Comparison of ENCODE assay signal across 8 mouse cellular contexts in genomic region chr11:102102485-102103258, GRCm38 (mm10). TPM values are rescaled to one million over a fixed set of nuclear protein-coding genes. Genes with fewer than 3 reads are reported as not detected.
DNase-seq lines count a peak whose midpoint lies in the region; ATAC-seq lines count a peak whose summit lies in the region.

No protein-coding gene starts in this region.

- no peaks in the 10 kb centered on the region for H3K9me3 ChIP-seq in embryonic facial prominence, embryonic 14.5 days (ENCODE audit: control insufficient read depth, low read length)
- H3K9me3 ChIP-seq in limb, embryonic 11.5 days (ENCODE audit: control insufficient read depth, low read length): no peaks in the 10 kb centered on the region
- H3K9me3 ChIP-seq in neural tube, embryonic 12.5 days: no peaks in the 10 kb centered on the region

- H3K36me3 ChIP-seq in embryonic facial prominence, embryonic 14.5 days (ENCODE audit: control insufficient read depth, insufficient read depth, low read length): no peaks in the 10 kb centered on the region
- no peaks in the 10 kb centered on the region for H3K36me3 ChIP-seq in limb, embryonic 11.5 days (ENCODE audit: control insufficient read depth, insufficient read depth, low read length)
- no peaks in the 10 kb centered on the region for H3K36me3 ChIP-seq in neural tube, embryonic 12.5 days

- WGBS in embryonic facial prominence, embryonic 14.5 days: 21% methylated on average over 16 of the region's 17 CpGs
- WGBS in limb, embryonic 11.5 days: 20% methylated on average over 17 of the region's 17 CpGs
- 19% methylated on average over 17 of the region's 17 CpGs for WGBS in neural tube, embryonic 12.5 days

- DNase-seq in ovary, postnatal 10 days (ENCODE audit: low spot score): peak; percentile 36
- DNase-seq in ovary, adult 18-20 months (ENCODE audit: low spot score): no peak
- DNase-seq in adrenal gland, adult 2 months: peak; percentile 55
- peak; percentile 81 for DNase-seq in embryonic facial prominence, embryonic 14.5 days (ENCODE audit: low spot score)
- peak; percentile 57 to 80 for DNase-seq in heart, postnatal 10 days
- DNase-seq in limb, embryonic 11.5 days (ENCODE audit: low spot score): peak; percentile 87

- H3K27me3 ChIP-seq in embryonic facial prominence, embryonic 14.5 days (replicated peaks; ENCODE audit: control insufficient read depth, insufficient read depth, low read length): peaks cover 43% of the 10 kb centered on the region
- H3K27me3 ChIP-seq in limb, embryonic 11.5 days (ENCODE audit: control insufficient read depth, insufficient read depth, low read length): peaks cover 34% of the 10 kb centered on the region
- H3K27me3 ChIP-seq in neural tube, embryonic 12.5 days (replicated peaks): peaks cover 65% of the 10 kb centered on the region

- no peaks in the 10 kb centered on the region for H3K4me1 ChIP-seq in embryonic facial prominence, embryonic 14.5 days (ENCODE audit: control insufficient read depth, insufficient read depth, low read length)
- H3K4me1 ChIP-seq in limb, embryonic 11.5 days (ENCODE audit: control insufficient read depth, insufficient read depth, low read length): 0 out of 2 replicates have a peak, but pooled peaks cover 3% of the 10 kb centered on the region
- no peaks in the 10 kb centered on the region for H3K4me1 ChIP-seq in neural tube, embryonic 12.5 days

- 0 out of 2 replicates have a peak, but pooled peaks have one; percentile 58 for ATAC-seq in embryonic facial prominence, embryonic 14.5 days (ENCODE audit: low read depth)
- no peak for ATAC-seq in limb, embryonic 11.5 days (ENCODE audit: insufficient number of reproducible peaks, low FRiP score, low TSS enrichment, low read depth)
- ATAC-seq in neural tube, embryonic 12.5 days (ENCODE audit: low FRiP score, low read depth): no peak
- no peak for ATAC-seq in inflammation-experienced regulatory T-cells, adult 6 months

- H3K27ac ChIP-seq in embryonic facial prominence, embryonic 14.5 days (replicated peaks; ENCODE audit: low read depth, low read length): no peak overlapping the region
- H3K27ac ChIP-seq in limb, embryonic 11.5 days (replicated peaks; ENCODE audit: low read depth, low read length): no peak overlapping the region
- no peak overlapping the region for H3K27ac ChIP-seq in neural tube, embryonic 12.5 days

- no peak overlapping the region for H3K9ac ChIP-seq in embryonic facial prominence, embryonic 14.5 days (ENCODE audit: low read depth, low read length)
- no peak overlapping the region for H3K9ac ChIP-seq in limb, embryonic 11.5 days (ENCODE audit: low read length)
- no peak overlapping the region for H3K9ac ChIP-seq in neural tube, embryonic 12.5 days

- no peak overlapping the region for H3K4me2 ChIP-seq in embryonic facial prominence, embryonic 14.5 days (ENCODE audit: low read depth, low read length)
- H3K4me2 ChIP-seq in limb, embryonic 11.5 days (ENCODE audit: low read depth, severe bottlenecking): no peak overlapping the region
- peak overlapping the region; percentile 18; the same call in 1 of the 2 replicates for H3K4me2 ChIP-seq in neural tube, embryonic 12.5 days (replicated peaks)

- H3K4me3 ChIP-seq in embryonic facial prominence, embryonic 14.5 days (ENCODE audit: low read depth, low read length): no peak overlapping the region
- no peak overlapping the region for H3K4me3 ChIP-seq in limb, embryonic 11.5 days (ENCODE audit: low read depth, low read length)
- no peak overlapping the region for H3K4me3 ChIP-seq in neural tube, embryonic 12.5 days

- intact Hi-C loops in heart, postnatal 10 days (cut with DNase I): loop anchor here (1.0 kb wide), 3 partner anchors 38 to 165 kb away; no protein-coding TSS in a partner anchor

RNA-seq across cellular contexts. Expression of gene Ppy, which starts 1.6 kb away (rescaled TPM):
- not detected for total RNA-seq in adrenal gland, adult 2 months (2021)
- not detected in 2 replicates for polyA plus RNA-seq in adrenal gland, adult 2 months (2012; rRNA removed)
- not detected in 2 replicates for polyA plus RNA-seq in embryonic facial prominence, embryonic 14.5 days (2014; fragmentation: Nextera tagmentation; extraction: Ambion mirVana)
- total RNA-seq in heart, postnatal 10 days (2021): not detected
- polyA plus RNA-seq in limb, embryonic 11.5 days (2014; fragmentation: Nextera tagmentation; extraction: Ambion mirVana): not detected in 2 replicates
- polyA plus RNA-seq in neural tube, embryonic 12.5 days (2016; fragmentation: Nextera tagmentation; extraction: Ambion mirVana): not detected in 2 replicates
- polyA plus RNA-seq in inflammation-experienced regulatory T-cells, adult 6 months (2017; shearing (Covaris generic)): not detected

RNA-seq across cellular contexts. Expression of gene Pyy, which starts 5.0 kb away (rescaled TPM):
- total RNA-seq in adrenal gland, adult 2 months (2021): not detected
- polyA plus RNA-seq in adrenal gland, adult 2 months (2012; rRNA removed): not detected in 2 replicates
- 0.58 and 0.90 TPM in 2 replicates for polyA plus RNA-seq in embryonic facial prominence, embryonic 14.5 days (2014; fragmentation: Nextera tagmentation; extraction: Ambion mirVana)
- total RNA-seq in heart, postnatal 10 days (2021): not detected
- not detected in 2 replicates for polyA plus RNA-seq in limb, embryonic 11.5 days (2014; fragmentation: Nextera tagmentation; extraction: Ambion mirVana)
- polyA plus RNA-seq in neural tube, embryonic 12.5 days (2016; fragmentation: Nextera tagmentation; extraction: Ambion mirVana): 1.1 TPM in 1 of 2 replicates, not detected in the other
- not detected for polyA plus RNA-seq in inflammation-experienced regulatory T-cells, adult 6 months (2017; shearing (Covaris generic))

RNA-seq across cellular contexts. Expression of gene Mpp2, which starts 14.4 kb away (rescaled TPM):
- total RNA-seq in adrenal gland, adult 2 months (2021): 10 to 100 TPM in 1 of 2 experiments, 1 to 10 TPM in 1; 9.8 to 12.3 TPM
- 14.4 and 17.5 TPM in 2 replicates for polyA plus RNA-seq in adrenal gland, adult 2 months (2012; rRNA removed)
- 7.6 and 8.4 TPM in 2 replicates for polyA plus RNA-seq in embryonic facial prominence, embryonic 14.5 days (2014; fragmentation: Nextera tagmentation; extraction: Ambion mirVana)
- total RNA-seq in heart, postnatal 10 days (2021): 1 to 10 TPM; 4.0 to 4.1 TPM
- polyA plus RNA-seq in limb, embryonic 11.5 days (2014; fragmentation: Nextera tagmentation; extraction: Ambion mirVana): 9.1 and 10.7 TPM in 2 replicates
- polyA plus RNA-seq in neural tube, embryonic 12.5 days (2016; fragmentation: Nextera tagmentation; extraction: Ambion mirVana): 23.9 and 25.4 TPM in 2 replicates
- 1 to 10 TPM; 1.8 to 6.9 (median 3.5) TPM for polyA plus RNA-seq in inflammation-experienced regulatory T-cells, adult 6 months (2017; shearing (Covaris generic))

RNA-seq across cellular contexts. Expression of gene Nags, which starts 42.6 kb away (rescaled TPM):
- 1 to 10 TPM in 1 of 2 experiments, under 1 TPM in 1; 0.29 to 1.8 TPM for total RNA-seq in adrenal gland, adult 2 months (2021)
- 0.34 and 1.1 TPM in 2 replicates for polyA plus RNA-seq in adrenal gland, adult 2 months (2012; rRNA removed)
- polyA plus RNA-seq in embryonic facial prominence, embryonic 14.5 days (2014; fragmentation: Nextera tagmentation; extraction: Ambion mirVana): 0.28 and 0.49 TPM in 2 replicates
- total RNA-seq in heart, postnatal 10 days (2021): under 1 TPM in 1 of 2 experiments, not detected in 1; 0.12 TPM
- polyA plus RNA-seq in limb, embryonic 11.5 days (2014; fragmentation: Nextera tagmentation; extraction: Ambion mirVana): 0.08 and 0.13 TPM in 2 replicates
- not detected in 2 replicates for polyA plus RNA-seq in neural tube, embryonic 12.5 days (2016; fragmentation: Nextera tagmentation; extraction: Ambion mirVana)
- under 1 TPM in 1 of 3 experiments, not detected in 2; 0.28 TPM for polyA plus RNA-seq in inflammation-experienced regulatory T-cells, adult 6 months (2017; shearing (Covaris generic))

RNA-seq across cellular contexts. Expression of gene Tmem101, which starts 53.5 kb away (rescaled TPM):
- 10 to 100 TPM in 1 of 2 experiments, 1 to 10 TPM in 1; 7.9 to 16.5 TPM for total RNA-seq in adrenal gland, adult 2 months (2021)
- polyA plus RNA-seq in adrenal gland, adult 2 months (2012; rRNA removed): 23.9 and 26.8 TPM in 2 replicates
- 30.0 and 31.1 TPM in 2 replicates for polyA plus RNA-seq in embryonic facial prominence, embryonic 14.5 days (2014; fragmentation: Nextera tagmentation; extraction: Ambion mirVana)
- 10 to 100 TPM; 13.7 to 14.7 TPM for total RNA-seq in heart, postnatal 10 days (2021)
- 39.3 and 41.2 TPM in 2 replicates for polyA plus RNA-seq in limb, embryonic 11.5 days (2014; fragmentation: Nextera tagmentation; extraction: Ambion mirVana)
- 35.3 and 37.3 TPM in 2 replicates for polyA plus RNA-seq in neural tube, embryonic 12.5 days (2016; fragmentation: Nextera tagmentation; extraction: Ambion mirVana)
- 10 to 100 TPM; 11.9 to 15.3 (median 13.9) TPM for polyA plus RNA-seq in inflammation-experienced regulatory T-cells, adult 6 months (2017; shearing (Covaris generic))
